Mouse (Mus musculus) right cerebral cortex, adult 2 months (tissue): ENCODE results near the gene Ctf1.

Source experiments
- DNase-seq, 2 experiments: peaks; one replicate each; pipeline ENCODE4 v3.0.0; 2021 to 2022; ENCODE audit warnings: low spot score in 2 of 2

Ctf1 gene

DNA sequence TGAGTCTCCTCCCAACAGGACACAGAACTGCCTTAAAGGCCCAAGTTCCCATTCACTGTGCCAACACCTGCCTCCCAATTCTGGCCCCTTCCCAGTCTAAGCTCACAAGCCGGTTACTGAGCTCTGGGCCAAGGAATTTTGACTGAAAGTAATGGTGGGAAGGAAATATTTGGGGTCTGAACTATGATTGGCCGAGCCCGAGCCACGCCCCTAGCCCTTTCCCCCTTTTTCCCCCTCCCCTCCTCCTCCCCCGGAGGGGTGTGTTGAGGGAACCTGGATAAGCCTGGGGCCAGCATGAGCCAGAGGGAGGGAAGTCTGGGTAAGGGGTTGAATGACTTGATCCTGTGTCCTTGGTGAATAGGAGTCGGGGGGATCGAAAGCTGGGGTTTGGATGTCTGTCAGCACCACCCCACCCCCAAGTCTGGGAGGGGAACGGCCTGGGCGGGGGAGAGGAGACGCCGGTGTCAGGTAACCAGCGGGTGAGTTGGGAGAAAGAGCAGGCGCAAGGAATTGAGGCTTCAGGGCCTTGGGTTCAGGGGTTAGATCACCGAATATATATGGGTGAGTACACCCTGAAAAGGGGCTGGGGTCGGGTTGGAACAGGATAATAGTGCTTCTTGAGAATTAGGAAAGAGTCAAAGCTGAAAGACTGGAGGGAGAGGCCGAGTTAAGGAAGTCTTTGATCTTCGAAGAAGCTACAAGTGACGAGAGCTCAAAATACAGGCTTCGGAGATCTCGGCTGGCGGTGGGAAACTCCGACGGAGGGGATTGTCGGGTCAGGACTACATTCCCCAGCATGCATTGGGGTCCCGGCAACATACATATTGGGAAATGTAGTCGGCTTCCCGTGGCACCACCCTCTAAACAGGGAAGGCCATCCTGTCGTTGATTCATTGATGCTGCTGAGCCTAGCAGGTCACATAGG, at the start of gene Ctf1:
Gene Ctf1 (plus strand): TSS at position 276 of the 925 bp plus-strand sequence.
- peak; percentile 75 to 79 for DNase-seq

DNA sequence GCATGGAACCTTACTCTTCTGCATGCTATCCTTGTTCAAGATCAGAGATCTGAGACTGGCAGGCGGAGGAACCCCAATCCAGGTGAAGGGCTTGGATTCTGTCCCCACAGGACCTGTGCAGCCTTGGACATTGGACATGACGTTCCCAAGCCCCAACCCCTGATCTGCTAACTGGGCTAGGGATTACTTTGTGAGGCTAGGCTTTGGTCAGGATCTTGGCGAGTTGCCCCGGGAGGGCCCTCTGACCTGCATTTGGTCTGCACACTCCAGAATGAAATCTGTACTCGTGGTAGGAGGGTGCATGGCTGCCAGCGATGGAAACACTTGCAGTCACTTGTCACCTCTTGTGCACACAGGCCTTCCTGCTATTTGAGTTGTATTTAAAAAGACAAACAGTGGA, 49.6 kb upstream of the Ctf1 start:
- no peak for DNase-seq

DNA sequence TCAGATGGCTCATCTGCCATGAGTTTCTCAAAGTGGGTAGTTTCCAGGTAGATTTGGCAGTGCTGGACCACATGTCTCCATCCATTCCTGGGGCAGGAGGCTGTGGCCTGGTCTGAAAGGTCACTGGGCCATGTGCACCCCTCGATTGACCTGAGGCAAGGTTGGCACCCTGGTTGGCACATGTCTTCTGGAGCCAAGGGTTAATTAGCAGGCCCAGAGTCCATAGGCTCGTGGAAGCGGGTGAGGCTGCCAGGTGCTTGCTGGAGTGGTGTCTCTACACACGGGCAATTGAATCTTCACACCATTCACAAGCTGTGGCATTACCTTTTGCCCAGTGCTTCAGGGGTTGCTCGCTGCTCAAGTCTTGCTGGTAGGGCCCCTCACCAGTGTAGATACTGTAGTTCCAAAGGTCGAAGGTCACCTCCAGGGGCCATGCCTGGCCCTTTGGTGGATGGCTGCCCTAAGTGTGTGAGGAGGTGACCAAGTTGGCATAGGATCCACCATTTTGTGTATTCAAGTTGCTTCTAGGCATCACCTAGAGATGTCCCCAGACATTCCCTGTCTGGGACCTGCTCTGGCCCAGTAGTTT, 46.4 kb upstream of the Ctf1 start:
- DNase-seq, result no peak

DNA sequence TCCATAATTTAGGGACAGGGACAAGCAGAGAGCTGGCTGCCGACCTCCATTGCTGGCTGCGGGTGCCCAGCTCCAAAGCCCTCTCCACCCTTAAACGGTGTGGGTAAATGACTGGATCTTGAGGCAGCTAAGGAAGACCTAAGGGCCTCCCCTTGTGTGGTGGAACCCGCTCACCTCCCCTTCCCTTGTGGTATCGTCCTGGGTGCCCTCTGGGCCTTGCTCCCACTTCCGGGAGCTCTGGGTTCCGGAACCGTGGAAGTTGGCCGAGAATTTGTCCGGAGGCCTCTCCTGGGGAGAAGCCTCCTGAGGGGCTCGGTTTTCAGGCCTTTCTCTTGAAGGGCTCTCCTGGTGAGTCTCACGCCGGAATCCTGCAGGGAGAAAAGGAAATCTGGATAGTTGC, 45.9 kb upstream of the Ctf1 start:
- DNase-seq, result no peak

DNA sequence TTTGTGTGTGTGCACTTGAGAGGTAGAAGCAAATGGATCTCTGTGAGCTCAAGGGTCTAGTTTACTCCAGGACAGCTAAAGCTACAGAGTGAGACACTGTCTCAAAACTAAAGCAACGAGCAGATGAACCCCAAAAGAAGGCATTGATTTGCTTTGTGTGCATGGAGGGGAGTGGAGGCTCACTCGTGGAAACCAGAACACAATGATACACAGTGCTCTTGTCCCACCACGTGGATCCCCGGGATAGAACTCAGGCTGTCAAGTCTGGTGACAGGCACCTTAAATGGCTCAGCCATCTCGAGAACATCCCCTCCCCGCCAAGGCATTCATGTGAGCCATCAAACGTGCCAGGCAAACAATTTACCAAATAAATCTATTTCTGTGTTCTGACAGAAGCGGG, 45.4 kb upstream of the Ctf1 start:
- DNase-seq, result no peak

DNA sequence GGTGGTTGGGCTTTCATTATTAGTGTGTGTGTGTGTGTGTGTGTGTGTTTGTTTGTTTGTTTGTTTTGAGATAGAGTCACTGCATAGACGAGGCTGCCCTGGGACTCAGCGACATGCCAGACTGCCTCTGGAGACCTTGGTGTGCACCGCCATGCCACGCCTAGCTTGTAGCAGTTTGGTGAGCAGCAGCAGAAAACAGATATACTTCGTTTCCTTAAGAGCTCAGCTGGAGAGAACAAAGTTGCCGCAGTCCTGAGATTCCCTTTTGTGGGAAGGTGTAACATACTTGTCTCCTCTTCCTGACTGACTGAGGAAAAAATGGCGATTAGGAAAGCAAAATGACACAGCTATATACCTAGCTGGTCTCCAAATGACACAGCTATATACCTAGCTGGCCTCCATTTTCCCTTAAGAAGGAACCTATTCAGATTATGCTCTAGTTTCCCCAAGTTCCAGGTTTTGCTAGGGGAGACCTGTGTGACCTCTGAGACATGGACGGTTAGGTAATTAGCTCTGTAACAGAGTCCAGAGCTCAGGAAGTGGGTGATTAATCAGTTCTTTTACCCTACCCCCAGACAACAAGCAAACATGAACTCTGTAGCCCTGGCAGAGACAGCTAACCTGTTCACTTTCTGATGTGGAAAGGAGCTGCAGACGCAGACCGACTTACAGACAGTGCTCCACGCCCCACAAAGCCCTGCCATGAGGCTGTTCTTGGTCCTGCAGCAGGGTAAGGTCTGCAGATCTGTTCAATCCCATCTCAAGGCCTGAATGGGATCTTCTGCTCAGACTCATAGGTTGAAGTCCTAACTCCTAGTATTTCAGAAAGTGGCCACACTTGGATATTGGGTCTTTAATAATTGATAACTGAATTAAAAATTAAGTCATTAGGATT, 40.4 kb upstream of the Ctf1 start:
- DNase-seq, result no peak

DNA sequence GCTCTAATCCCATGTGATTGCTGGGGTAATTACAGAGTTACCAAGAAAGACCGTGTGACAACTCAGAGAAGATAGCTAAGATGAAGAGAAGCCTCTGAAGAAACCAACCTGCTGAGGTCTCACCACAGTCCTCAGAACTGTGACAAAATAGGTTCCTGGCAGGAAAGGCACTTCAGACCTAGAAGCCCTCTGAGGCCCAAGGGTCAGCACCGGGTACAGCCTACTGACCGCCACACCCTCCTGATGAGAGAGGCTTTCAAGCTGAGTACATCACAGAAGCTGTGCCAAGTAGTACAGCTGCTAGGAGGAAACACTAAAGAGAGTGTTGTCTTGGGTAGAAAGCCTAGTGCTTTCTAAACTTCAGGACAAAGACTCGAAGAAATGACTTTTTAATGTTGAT, 39.8 kb upstream of the Ctf1 start:
- DNase-seq, result no peak

DNA sequence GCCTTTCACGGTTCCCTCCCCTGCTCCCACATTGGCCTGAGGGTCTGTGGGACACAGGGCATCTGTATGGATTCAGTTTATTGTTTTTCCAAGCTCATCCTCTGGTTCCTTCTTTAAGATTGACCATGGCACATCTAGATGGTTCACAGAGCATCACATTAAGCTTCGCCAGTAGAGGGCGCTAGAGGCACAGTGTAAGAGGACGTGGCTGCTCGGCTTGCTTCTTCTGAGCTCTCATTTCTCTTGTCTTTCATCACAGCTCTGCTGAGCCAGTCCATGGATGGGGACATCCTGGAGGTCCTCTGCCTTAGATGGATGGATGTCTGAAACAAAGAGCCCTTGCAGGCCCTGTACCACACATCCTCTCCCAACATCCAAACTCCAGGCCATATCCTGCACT, 37.6 kb upstream of the Ctf1 start:
- peak; percentile 92 to 93 for DNase-seq

DNA sequence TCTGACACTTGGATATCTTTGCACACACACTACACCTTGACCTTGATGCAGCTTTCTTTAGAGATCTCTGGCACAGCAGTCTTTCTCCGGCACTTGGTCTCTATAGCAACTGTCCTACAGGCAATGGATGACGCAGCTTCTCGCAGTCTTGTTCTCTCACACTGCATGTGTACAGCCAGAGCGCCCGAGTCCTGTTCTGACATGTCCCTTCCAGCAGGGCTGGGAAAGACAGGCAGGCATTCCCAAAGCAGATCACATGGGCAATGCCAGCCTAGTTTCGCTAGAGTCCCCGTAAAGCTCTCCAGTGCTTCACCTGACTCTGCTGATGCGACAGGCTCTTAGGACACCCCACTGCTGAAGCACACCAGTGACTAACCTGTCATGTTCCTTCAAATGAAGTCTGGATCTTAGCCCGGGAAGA, 37.1 kb upstream of the Ctf1 start:
- peak; percentile 34 to 61 for DNase-seq

DNA sequence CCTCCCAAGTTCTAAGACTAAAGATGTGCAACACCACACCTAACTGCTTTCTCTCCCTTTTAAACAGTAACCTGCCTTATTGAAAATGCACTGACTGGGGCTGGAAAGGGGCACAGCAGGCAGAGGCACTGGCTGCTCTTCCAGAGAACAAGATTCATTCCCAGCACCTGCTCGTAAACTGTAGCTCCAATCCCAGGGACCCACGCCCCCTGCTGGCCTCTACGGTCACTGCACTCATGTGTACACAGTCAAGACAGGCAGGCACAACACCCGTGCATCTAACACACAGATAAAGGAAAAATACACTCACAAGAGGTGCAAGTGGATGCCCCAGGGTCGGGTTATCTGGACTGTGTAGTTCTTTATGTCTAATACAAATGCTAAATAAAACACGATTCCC, 35.5 kb upstream of the Ctf1 start:
- peak in 1 of 2 experiments; percentile 21 for DNase-seq

DNA sequence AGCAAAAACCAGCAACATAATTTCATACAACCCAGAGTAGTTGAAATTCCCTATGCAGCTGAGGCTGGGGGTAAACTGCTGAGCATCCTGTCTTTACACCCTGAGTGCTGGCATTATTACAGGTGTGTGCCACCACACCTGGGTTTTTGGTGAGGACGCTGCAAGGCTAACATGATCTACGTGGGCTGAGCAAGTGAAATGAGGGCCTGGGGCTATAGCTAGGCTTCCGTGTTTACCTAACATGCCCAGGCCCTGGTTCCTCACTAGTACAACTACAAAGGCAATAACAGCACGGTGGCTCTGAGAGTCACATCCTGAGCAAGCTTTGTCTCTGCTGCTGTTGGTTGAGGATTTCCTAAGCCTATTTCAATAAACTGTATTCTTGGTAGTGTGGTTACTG, 34.9 kb upstream of the Ctf1 start:
- no peak for DNase-seq

DNA sequence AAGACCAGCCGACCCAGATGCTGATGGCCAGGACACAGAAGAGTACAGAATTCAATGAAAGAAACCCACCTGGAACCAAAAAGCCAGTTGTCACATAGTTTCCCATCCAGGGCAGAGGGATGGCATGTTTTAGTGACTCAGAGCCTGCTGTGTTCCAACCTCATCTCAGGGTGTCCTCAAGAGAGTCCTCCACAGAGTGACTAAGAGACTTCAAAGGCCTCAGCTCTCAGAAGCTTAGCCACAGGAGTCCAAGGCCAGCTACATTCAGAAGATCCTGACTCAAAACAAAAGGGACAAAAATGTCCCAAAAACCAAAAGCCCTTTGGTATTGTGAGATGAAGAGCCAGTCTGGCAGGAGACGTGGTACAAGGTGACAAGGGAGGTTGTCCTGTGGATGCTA, 33.7 kb upstream of the Ctf1 start:
- DNase-seq, result no peak

DNA sequence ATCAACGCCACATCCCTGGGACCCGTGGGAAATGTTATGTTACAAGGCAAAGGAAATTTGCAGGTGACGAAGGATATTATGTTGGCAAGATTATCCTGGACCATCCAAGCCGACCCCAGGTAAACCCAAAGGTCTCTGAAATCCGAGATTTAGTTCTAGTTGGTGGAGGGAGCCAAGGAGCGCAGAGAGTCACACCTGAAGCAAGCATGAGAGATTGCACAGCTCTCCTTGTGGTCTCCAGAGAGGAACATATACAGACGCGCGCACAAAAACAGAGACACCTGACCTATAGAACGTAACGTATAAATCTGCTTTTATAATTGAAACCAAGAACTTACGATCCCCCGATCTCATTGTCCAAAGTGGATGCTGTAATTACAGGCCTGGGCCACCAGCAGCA, 32.0 kb upstream of the Ctf1 start:
- no peak for DNase-seq

DNA sequence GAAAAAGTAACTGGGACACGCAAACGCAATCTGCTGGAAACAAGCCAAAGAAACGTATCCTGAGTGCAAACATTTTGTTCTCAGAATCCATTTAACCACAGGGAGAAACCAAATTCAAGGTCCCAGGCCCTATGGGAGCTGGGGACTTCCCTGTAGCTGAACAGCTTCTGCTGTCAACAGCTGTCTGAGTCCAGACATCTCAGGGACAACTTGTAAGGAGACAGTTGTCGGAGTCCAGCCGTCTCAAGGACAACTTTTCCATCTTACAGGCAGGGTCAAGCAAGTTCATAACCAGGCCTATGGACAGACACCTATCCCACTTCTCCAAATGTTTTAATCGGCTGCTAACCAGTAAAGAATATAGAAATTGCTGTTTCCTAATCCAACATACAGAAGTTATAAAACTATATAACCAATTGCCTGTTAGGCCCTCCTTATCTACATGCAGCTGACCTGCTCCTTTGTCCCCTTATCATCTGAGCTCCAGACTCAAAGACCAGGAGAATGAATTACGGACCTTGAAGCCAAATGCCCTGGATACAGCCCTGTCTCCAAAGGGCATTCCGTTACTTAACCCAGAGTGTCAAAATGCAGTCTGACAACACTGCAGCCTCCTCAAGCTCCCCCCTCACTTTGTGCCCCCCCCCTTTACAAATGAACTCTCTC, 30.5 kb upstream of the Ctf1 start:
- no peak for DNase-seq

DNA sequence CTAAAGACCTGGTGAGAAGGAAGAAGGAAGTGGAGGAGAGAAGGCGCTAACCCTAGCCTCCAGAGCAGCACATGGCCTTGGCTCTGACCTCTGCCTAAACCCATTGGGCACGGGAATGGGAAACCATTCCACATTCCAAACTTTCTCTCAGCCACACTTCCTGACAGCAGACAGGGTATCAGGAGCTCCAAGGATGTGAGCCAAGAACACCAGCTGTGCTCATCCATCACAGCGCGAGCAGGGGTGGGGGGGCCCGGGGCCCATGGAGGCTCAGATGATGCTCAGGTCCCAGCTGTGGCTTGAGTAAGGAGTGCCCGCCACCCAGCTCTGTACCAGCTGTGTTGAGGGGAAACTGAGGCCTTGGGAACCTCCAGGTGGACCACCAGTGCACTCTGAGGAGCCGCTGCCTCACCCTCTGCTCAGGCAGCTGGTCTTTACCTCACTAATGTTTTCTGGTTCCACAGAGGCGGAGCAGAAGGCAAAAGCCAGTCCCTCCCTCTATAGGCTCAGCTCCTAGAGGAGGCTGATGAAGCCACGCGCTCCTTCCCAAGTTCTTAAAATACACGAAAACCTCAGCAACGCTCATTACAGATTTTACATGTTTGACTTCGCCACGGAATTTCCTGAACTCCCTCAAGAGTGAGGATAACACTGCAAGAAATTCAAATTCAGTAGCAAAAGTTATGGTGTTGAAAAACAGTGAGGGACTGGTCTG, 27.1 kb upstream of the Ctf1 start:
- DNase-seq, result peak in 1 of 2 experiments; percentile 33

DNA sequence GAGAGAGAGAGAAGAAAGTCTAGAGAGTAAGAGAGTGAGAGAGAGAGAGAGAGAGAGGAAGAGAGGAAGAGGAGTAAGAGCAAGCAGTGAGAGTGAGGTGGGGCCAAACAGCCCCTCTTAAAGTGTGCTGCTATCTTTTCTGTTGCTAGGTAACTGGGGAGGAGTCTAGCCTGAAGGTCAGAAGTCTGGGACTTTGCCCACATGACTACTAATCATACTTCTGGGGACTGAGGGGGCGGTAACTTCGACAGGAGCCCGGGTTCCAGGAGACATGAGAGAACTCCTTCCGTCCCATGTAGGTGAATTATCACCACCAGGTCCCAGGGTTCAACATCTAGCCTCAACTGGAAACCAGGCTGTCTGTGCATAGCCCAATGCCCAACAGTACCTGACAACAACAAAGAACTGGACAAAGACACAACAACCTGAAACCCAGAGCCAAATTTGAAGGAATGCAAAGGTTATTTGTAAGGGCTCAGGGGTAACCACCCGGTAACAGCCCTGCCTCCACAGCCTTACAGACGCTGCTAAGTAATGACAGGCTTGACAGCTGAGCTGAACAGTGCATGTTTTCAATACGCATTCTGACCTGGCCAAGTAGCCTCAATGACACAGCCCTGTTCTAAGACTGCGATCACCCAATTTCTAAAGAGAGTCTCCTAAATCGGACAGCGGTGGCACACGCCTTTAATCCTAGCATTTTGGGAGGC, 25.6 kb upstream of the Ctf1 start:
- no peak for DNase-seq

DNA sequence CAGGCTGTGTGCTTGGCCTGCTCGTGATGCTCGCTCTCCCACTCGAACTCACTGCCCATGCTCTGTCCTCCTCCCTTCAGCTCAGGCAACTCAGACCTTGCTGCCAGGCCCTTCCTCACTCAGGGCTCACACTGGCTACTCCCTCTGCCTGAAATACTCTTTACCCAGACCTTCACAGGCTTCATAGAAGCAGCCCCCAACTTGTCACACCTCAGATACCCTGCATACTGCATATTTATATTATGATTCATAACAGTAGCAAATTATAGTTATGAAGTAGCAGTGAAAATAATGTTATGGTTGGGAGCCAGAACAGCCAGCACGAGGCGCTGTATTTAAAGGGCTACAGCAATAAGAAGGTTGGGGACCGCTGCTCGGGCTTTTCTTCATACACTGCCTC, 23.6 kb upstream of the Ctf1 start:
- DNase-seq, result peak in 1 of 2 experiments; percentile 45

DNA sequence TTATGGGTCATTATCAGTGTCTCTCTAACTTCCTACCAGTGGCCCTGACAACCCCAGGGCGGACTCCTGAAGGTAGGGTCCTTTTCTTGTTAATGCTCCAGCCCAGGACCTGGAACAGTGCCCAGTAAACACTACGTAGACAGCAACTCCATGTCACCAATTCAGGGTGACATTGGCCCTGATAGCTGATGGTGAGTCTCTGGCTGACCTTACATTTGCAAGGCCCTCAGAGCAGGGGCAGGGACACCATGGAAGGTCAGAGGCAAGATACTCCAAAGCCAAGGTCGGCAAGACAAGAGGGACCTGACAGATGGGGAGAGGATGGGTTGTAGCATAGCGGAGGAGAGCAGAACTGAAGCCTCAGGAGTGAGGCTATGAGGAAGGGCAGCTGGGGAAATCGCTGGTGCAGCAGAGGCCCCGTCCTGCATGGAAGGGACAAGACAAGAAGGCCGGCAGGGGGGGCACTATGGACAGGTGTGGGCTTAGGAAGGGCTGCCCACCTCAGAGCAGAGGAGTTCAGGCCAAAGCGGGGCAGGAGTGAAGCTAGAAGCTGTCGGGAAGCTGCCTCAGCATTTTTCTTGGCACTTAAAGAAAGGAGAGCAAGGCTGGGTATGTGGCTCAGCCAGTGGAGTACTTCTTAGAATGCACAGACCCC, 22.8 kb upstream of the Ctf1 start:
- DNase-seq, result no peak

DNA sequence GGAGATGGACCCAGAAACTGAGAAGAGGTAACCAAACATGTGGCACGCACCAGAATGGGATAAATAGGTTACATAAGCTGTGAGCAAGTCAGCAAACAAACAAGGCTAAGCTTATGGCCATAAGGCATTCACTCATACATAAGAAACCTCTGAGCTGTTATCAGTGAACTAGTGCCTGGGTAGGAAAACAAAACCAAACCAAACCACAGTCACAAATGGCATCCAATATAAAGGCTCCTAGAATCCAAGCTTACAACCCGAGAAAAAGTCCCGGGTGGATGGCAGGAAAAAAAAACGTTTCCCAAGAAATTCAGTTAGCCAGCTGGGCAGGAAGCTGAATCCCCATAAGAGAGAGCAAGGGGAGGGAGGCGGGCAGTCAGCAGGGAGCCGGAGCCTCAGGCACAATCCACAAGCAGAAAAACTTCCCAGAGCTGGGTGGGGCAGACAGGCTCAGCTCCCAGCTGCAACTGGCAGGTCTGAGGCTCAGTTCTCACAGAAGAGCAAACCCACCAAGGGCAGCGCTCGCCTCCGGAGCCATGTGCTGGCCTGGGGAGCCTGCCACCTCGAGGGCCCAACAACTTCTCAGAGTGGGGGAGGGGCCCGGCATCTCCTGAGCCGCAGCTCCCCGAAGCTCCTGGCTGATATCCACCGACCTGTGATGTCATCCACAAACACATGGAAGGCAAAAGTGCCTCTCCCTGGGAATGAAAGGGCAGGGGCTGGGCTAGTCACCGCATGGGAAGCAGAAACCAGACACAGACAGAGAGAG, 21.1 kb upstream of the Ctf1 start:
- peak in 1 of 2 experiments; percentile 57 for DNase-seq
